Mouse (Mus musculus) heart, embryonic 16.5 days (tissue): Measurements from ENCODE around the gene BC048507. TPM values are rescaled to one million over a fixed set of nuclear protein-coding genes. Genes with fewer than 3 reads are reported as not detected.

Source experiments
- ATAC-seq: fragments of 200-750 bp; cut with Nextera tagmentation; replicated peaks from 2 replicates; pipeline ENCODE4 v1.8.0; 2017; ENCODE audit warnings: moderate number of reproducible peaks; ENCODE audit not compliant: insufficient read depth, low FRiP score; ENCODE audit errors: extremely low read depth
- H3K27ac ChIP-seq: fragments of 300-500 bp; sonication (generic); 2 replicates; pipeline ENCODE4 v1.5.1; 2014; ENCODE audit warnings: mild to moderate bottlenecking, low read length, control low read depth, moderate library complexity
- H3K27me3 ChIP-seq: fragments of 300-500 bp; sonication (generic); 2 replicates; pipeline ENCODE4 v1.6.1; 2014; ENCODE audit warnings: low read length, mixed read lengths; ENCODE audit not compliant: control insufficient read depth, insufficient read depth
- H3K36me3 ChIP-seq: fragments of 300-500 bp; sonication (generic); 2 replicates; pipeline ENCODE4 v1.6.1; 2014; ENCODE audit not compliant: control insufficient read depth, insufficient read depth
- H3K4me1 ChIP-seq: fragments of 300-500 bp; sonication (generic); 2 replicates; pipeline ENCODE4 v1.6.1; 2014; ENCODE audit warnings: low read length, mixed read lengths; ENCODE audit not compliant: control insufficient read depth, insufficient read depth
- H3K4me2 ChIP-seq: fragments of 300-500 bp; sonication (generic); 2 replicates; pipeline ENCODE4 v1.6.1; 2014; ENCODE audit warnings: low read depth, mild to moderate bottlenecking, control low read depth, low read length
- H3K4me3 ChIP-seq: fragments of 300-500 bp; sonication (generic); 2 replicates; pipeline ENCODE4 v1.5.1; 2014; ENCODE audit warnings: mild to moderate bottlenecking, control low read depth, low read length
- H3K9ac ChIP-seq: fragments of 300-500 bp; sonication (generic); 2 replicates; pipeline ENCODE4 v1.6.1; 2014; ENCODE audit warnings: low read length, control low read depth
- H3K9me3 ChIP-seq: fragments of 300-500 bp; sonication (generic); replicated peaks from 2 replicates; pipeline ENCODE4 v1.6.1; 2016; ENCODE audit warnings: low read length; ENCODE audit not compliant: control insufficient read depth
- WGBS: fragments of 180-500 bp; shearing (Covaris S2); extraction: QIAGEN DNeasy Blood & Tissue Kit; methylation state at CpG from one replicate; pipeline ENCODE4 v1.1.7; 2014; 5-methylcytosine and 5-hydroxymethylcytosine counted together
- polyA plus RNA-seq: library from polyadenylated mRNA; unstranded; fragments of >200 nt; fragmentation: Nextera tagmentation; extraction: Ambion mirVana; gene quantifications from 2 replicates; pipeline ENCODE4 v1.2.1, GENCODE M21; 2015

Gene BC048507
- polyA plus RNA-seq, 1 experiment from 2014 or later: not detected

- Histone ChIP-seq H3K4me3 (no peak overlapping the region), H3K9me3 (peaks cover 21% of the 10 kb centered on the region), H3K36me3 (no peaks in the 10 kb centered on the region), H3K9ac (no peak overlapping the region), H3K27ac (no peak overlapping the region), H3K4me1 (no peaks in the 10 kb centered on the region), H3K4me2 (no peak overlapping the region), H3K27me3 (no peaks in the 10 kb centered on the region)
- WGBS: 35% methylated on average over 5 of the region's 5 CpGs
- ATAC-seq: no peak
Observed at GRCm38 (mm10) chr13:67909759-67910158, 46.6 kb downstream of the BC048507 start.

Other genes with a start within 250 kb of the BC048507 start
- not detected in 2 replicates for gene Gm49345, start 225.6 kb upstream of the BC048507 start, polyA plus RNA-seq
- 1.6 TPM in 2 replicates for gene Zfp729a, start 225.5 kb upstream of the BC048507 start, polyA plus RNA-seq
- 7.5 and 7.8 TPM in 2 replicates for gene Zfp738, start 176.3 kb upstream of the BC048507 start, polyA plus RNA-seq
- gene Zfp65, start 134.2 kb upstream of the BC048507 start, polyA plus RNA-seq: 3.5 and 4.0 TPM in 2 replicates
- gene Zfp85, start 108.1 kb upstream of the BC048507 start, polyA plus RNA-seq: 3.6 and 3.9 TPM in 2 replicates
- 1.3 and 1.7 TPM in 2 replicates for gene Zfp493, start 83.6 kb upstream of the BC048507 start, polyA plus RNA-seq
- 4.4 and 4.5 TPM in 2 replicates for gene Zfp273, start 49.6 kb upstream of the BC048507 start, polyA plus RNA-seq
- 1.2 and 1.7 TPM in 2 replicates for gene Gm10037, start 32.2 kb upstream of the BC048507 start, polyA plus RNA-seq